15 mouse cellular contexts compared by ENCODE assay signal in genomic region chr12:24883279-24883678, GRCm38 (mm10).
"Had no signal": no experiment of that assay in that cellular context is flagged by ENCODE, and none has a peak within 500 bp of the region (broad histone marks: within the 10 kb centered on the region; RNA-seq: fewer than 3 reads in every experiment).

No protein-coding gene starts in this region.

- H3K27ac ChIP-seq: neural tube, embryonic 15.5 days; stomach, embryonic 15.5 days; stomach, postnatal 0 days had no signal

- DNase-seq: retina, postnatal 1 day; right cerebral cortex, adult 18-20 months; right cerebral cortex, postnatal 14 days; right cerebral cortex, postnatal 25 days; right cerebral cortex, postnatal 4 days; spleen, adult 18-20 months; thymus, adult 18-20 months; thymus, adult 2 months; thymus, postnatal 14 days; thymus, postnatal 25 days; thymus, postnatal 36 days; thymus, postnatal 4 days had no signal

- H3K9ac ChIP-seq: neural tube, embryonic 15.5 days; stomach, embryonic 15.5 days had no signal

- H3K27me3 ChIP-seq: neural tube, embryonic 15.5 days; stomach, embryonic 15.5 days had no signal

- H3K36me3 ChIP-seq: stomach, embryonic 15.5 days had no signal

- H3K4me2 ChIP-seq: neural tube, embryonic 15.5 days; stomach, embryonic 15.5 days had no signal

- H3K4me3 ChIP-seq: neural tube, embryonic 15.5 days; stomach, embryonic 15.5 days had no signal

- H3K9me3 ChIP-seq: neural tube, embryonic 15.5 days; stomach, embryonic 15.5 days had no signal
